Mouse (Mus musculus) thymus, adult 2 months (tissue): Measurements from ENCODE around the gene Pemt.

Experiments
- CTCF ChIP-seq: fragments of 200-500 bp; IDR thresholded peaks from 2 replicates; pipeline ENCODE4 v1.5.1; 2012; ENCODE audit warnings: mild to moderate bottlenecking, control low read depth, low read length, moderate library complexity, borderline replicate concordance; ENCODE audit not compliant: control insufficient read depth, poor library complexity, insufficient read depth; ENCODE audit errors: extremely low read depth
- POLR2A ChIP-seq: fragments of 200-500 bp; IDR thresholded peaks from 2 replicates; pipeline ENCODE4 v1.6.1; 2012; ENCODE audit warnings: mild to moderate bottlenecking, low read length, control low read depth, moderate library complexity; ENCODE audit not compliant: control insufficient read depth, poor library complexity, insufficient read depth; ENCODE audit errors: extremely low read depth

GRCm38 (mm10) chr11:59947752-59948400 is 98.4 kb downstream of the Pemt start, which contains the start of gene Med9:
- TF ChIP-seq CTCF (0 out of 2 replicates have a peak, but pooled peaks have one; percentile 29), POLR2A (peak; percentile 53; the same call in 1 of the 2 replicates)
